Mouse (Mus musculus): Measurements from ENCODE around the gene Myzap. TPM values are rescaled to one million over a fixed set of nuclear protein-coding genes. Genes with fewer than 3 reads are reported as not detected.

Gene Myzap
- polyA plus RNA-seq, 1 experiment from 2014 or later, result 6.7 TPM

DNA sequence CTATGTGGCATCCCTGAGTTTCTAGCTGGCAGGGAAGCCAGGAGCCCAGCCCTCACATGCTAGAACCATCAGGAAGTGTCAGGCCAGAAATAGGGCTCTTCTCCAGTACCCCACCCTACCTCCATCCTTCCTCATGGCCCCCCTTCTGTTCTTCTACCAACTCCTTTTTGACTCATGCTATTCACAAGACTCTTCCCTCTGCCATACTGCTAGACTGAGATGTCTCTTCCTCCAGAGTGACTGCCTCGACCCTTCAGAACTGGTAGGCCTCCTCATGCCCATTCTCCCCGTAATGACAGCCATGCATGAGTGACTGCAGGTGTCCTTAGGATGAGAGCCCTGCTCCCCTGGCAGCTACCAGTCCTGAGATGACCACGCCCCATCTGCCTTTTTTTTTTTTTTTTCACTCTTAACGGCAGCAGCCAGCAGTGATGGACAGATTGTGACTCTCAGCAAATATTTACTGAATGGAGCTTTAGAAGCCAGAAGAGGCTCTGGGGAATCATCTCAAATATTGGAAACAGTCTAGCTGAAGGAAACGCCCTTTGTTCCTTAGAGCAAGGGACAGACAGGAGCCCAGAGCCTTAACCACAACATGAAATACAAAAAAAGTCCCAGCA is 23.7 kb downstream of the Myzap start:
- no peaks in the 10 kb centered on the region for H3K27me3 ChIP-seq
- WGBS, result 37% methylated on average over 5 of the region's 5 CpGs

GRCm38 (mm10) chr9:71567391-71567790 is 24.8 kb downstream of the Myzap start:
- Histone ChIP-seq H3K9ac (no peak overlapping the region), H3K4me3 (no peak overlapping the region), H3K36me3 (no peaks in the 10 kb centered on the region), H3K9me3 (no peaks in the 10 kb centered on the region), H3K27me3 (no peaks in the 10 kb centered on the region), H3K27ac (replicated peaks) (no peak overlapping the region), H3K4me2 (no peak overlapping the region), H3K4me1 (replicated peaks) (peaks cover 12% of the 10 kb centered on the region)
- no peak for ATAC-seq (ENCODE audit: low read depth)
- 73% methylated on average over 3 of the region's 3 CpGs for WGBS

More for the DNA sequence above, 23.7 kb downstream of the Myzap start:
- no peak overlapping the region; the same call in 1 of the 2 replicates for H3K27ac ChIP-seq (replicated peaks)
- no peaks in the 10 kb centered on the region for H3K36me3 ChIP-seq
- H3K4me3 ChIP-seq, result no peak overlapping the region
- ATAC-seq (ENCODE audit: low read depth), result no peak
- no peaks in the 10 kb centered on the region for H3K9me3 ChIP-seq
- H3K4me2 ChIP-seq, result no peak overlapping the region
- H3K9ac ChIP-seq, result no peak overlapping the region
- peaks cover 12% of the 10 kb centered on the region for H3K4me1 ChIP-seq (replicated peaks)

GRCm38 (mm10) chr9:71566763-71567162 is 25.4 kb downstream of the Myzap start:
- Histone ChIP-seq H3K4me1 (replicated peaks) (peaks cover 12% of the 10 kb centered on the region), H3K9me3 (no peaks in the 10 kb centered on the region), H3K27me3 (no peaks in the 10 kb centered on the region), H3K9ac (no peak overlapping the region), H3K36me3 (no peaks in the 10 kb centered on the region), H3K4me2 (no peak overlapping the region), H3K4me3 (no peak overlapping the region), H3K27ac (replicated peaks) (no peak overlapping the region)
- no peak for ATAC-seq (ENCODE audit: low read depth)
- 48% methylated on average over 4 of the region's 4 CpGs for WGBS

DNA sequence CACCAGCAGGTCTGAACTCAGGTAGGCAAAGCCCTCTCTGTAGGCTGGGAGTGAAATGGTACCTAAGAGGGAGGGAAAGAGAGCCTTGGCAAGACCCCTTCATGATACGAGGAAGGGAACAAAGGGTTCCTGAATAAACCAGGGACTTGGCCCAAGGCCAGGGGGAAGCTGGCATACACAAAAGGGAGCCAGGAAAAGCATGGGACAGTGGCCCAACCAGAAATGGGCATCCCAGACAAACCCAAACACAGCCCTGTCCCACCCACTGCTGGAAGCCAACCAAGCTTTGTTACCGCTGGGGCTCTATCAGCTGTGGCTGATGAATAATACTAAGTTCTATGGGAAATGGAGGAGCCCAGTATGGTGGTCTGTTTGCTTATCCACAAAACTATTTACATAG is 34.4 kb downstream of the Myzap start:
- peaks cover 3% of the 10 kb centered on the region; the same call in 1 of the 2 replicates for H3K9me3 ChIP-seq
- ATAC-seq (ENCODE audit: low read depth), result no peak

DNA sequence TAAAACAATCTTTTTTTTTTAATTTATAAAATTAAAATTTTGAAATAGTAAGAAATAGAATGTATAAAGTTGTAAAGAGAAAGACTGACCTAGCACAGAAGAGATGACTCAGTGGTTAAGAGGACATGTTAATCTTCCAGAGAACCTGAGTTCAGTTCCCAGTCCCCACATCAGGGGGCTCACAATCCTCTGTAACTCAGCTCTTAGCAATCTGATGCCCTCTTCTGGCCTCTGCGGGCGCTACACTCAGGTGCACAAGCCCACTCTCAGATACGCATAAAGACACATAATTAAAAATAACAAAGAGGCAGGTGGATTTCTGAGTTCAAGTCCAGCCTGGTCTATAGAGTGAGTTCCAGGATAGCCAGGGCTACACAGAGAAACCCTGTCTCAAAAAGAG is 38.2 kb downstream of the Myzap start:
- H3K9ac ChIP-seq, result no peak overlapping the region
- ATAC-seq (ENCODE audit: low read depth), result no peak
- H3K4me2 ChIP-seq, result no peak overlapping the region
- 97% methylated on average over 3 of the region's 3 CpGs for WGBS
- H3K27ac ChIP-seq (replicated peaks), result no peak overlapping the region
- no peaks in the 10 kb centered on the region for H3K36me3 ChIP-seq
- no peaks in the 10 kb centered on the region for H3K27me3 ChIP-seq
- no peak overlapping the region for H3K4me3 ChIP-seq
- peaks cover 3% of the 10 kb centered on the region; the same call in 1 of the 2 replicates for H3K9me3 ChIP-seq
- H3K4me1 ChIP-seq (replicated peaks), result no peaks in the 10 kb centered on the region

More for the DNA sequence above, 34.4 kb downstream of the Myzap start:
- H3K27me3 ChIP-seq, result no peaks in the 10 kb centered on the region
- H3K4me1 ChIP-seq (replicated peaks), result no peaks in the 10 kb centered on the region
- no peak overlapping the region for H3K9ac ChIP-seq
- no peaks in the 10 kb centered on the region for H3K36me3 ChIP-seq
- no peak overlapping the region for H3K27ac ChIP-seq (replicated peaks)
- 47% methylated on average over 2 of the region's 2 CpGs for WGBS
- H3K4me2 ChIP-seq, result no peak overlapping the region
- no peak overlapping the region for H3K4me3 ChIP-seq

GRCm38 (mm10) chr9:71550176-71550575 is 42.0 kb downstream of the Myzap start:
- H3K9me3 ChIP-seq, result peaks cover 3% of the 10 kb centered on the region; the same call in 1 of the 2 replicates
- no peak for ATAC-seq (ENCODE audit: low read depth)
- H3K27ac ChIP-seq (replicated peaks), result no peak overlapping the region
- no peak overlapping the region for H3K9ac ChIP-seq
- H3K4me1 ChIP-seq (replicated peaks), result no peaks in the 10 kb centered on the region
- H3K4me2 ChIP-seq, result no peak overlapping the region
- H3K36me3 ChIP-seq, result no peaks in the 10 kb centered on the region
- 88% methylated on average over 8 of the region's 8 CpGs for WGBS
- no peak overlapping the region for H3K4me3 ChIP-seq
- H3K27me3 ChIP-seq, result no peaks in the 10 kb centered on the region

GRCm38 (mm10) chr9:71547704-71548275 is 44.4 kb downstream of the Myzap start:
- Histone ChIP-seq H3K27me3 (no peaks in the 10 kb centered on the region), H3K9me3 (no peaks in the 10 kb centered on the region), H3K4me2 (no peak overlapping the region), H3K36me3 (no peaks in the 10 kb centered on the region), H3K9ac (no peak overlapping the region), H3K4me1 (replicated peaks) (peaks cover 5% of the 10 kb centered on the region), H3K27ac (replicated peaks) (no peak overlapping the region), H3K4me3 (no peak overlapping the region)
- ATAC-seq (ENCODE audit: low read depth), result no peak
- 74% methylated on average over 10 of the region's 10 CpGs for WGBS

- no peak overlapping the region for H3K4me2 ChIP-seq
- H3K36me3 ChIP-seq, result no peaks in the 10 kb centered on the region
- H3K9ac ChIP-seq, result no peak overlapping the region
- no peak overlapping the region for H3K27ac ChIP-seq (replicated peaks)
- no peaks in the 10 kb centered on the region for H3K27me3 ChIP-seq
- H3K9me3 ChIP-seq, result no peaks in the 10 kb centered on the region
- 88% methylated on average over 5 of the region's 5 CpGs for WGBS
- H3K4me3 ChIP-seq, result no peak overlapping the region
- H3K4me1 ChIP-seq (replicated peaks), result peaks cover 5% of the 10 kb centered on the region
- no peak for ATAC-seq (ENCODE audit: low read depth)
Observed at GRCm38 (mm10) chr9:71544831-71545230, 47.3 kb downstream of the Myzap start.

- 13% methylated on average over 19 of the region's 19 CpGs for WGBS
- Histone ChIP-seq H3K9me3 (no peaks in the 10 kb centered on the region), H3K27me3 (no peaks in the 10 kb centered on the region), H3K4me2 (no peak overlapping the region), H3K4me1 (replicated peaks) (peaks cover 5% of the 10 kb centered on the region), H3K4me3 (no peak overlapping the region), H3K36me3 (no peaks in the 10 kb centered on the region), H3K9ac (no peak overlapping the region), H3K27ac (replicated peaks) (no peak overlapping the region)
- ATAC-seq (ENCODE audit: low read depth), result peak; percentile 93
Observed at GRCm38 (mm10) chr9:71543443-71544222, 48.5 kb downstream of the Myzap start.

DNA sequence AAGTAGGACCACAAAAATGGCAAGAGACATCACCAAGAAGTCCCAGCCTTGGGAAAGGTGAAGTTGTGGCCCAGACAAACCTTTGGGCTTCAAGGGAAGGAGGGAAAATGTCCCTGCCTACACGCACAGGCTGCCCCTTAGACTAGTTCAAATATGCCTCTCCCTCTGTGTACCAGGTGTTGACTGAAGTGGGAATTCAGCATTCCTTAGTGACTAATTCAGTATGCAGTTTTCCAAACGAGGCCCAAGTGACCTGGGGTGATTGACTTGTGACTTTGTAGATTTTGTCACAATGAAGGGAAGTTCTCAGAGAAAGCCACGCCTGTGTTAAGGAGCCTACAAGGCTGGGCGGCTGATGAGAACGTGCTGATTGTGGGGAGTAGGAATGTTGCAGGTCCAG is 49.9 kb downstream of the Myzap start:
- no peak overlapping the region for H3K9ac ChIP-seq
- 75% methylated on average over 5 of the region's 5 CpGs for WGBS
- no peak overlapping the region for H3K27ac ChIP-seq (replicated peaks)
- no peaks in the 10 kb centered on the region for H3K36me3 ChIP-seq
- ATAC-seq (ENCODE audit: low read depth), result no peak
- H3K4me1 ChIP-seq (replicated peaks), result peaks cover 5% of the 10 kb centered on the region
- no peaks in the 10 kb centered on the region for H3K9me3 ChIP-seq
- no peaks in the 10 kb centered on the region; the same call in 1 of the 2 replicates for H3K27me3 ChIP-seq
- H3K4me3 ChIP-seq, result no peak overlapping the region
- no peak overlapping the region for H3K4me2 ChIP-seq

GRCm38 (mm10) chr9:71540739-71541138 is 51.4 kb downstream of the Myzap start:
- Histone ChIP-seq H3K4me3 (no peak overlapping the region), H3K9ac (no peak overlapping the region), H3K36me3 (no peaks in the 10 kb centered on the region), H3K4me2 (no peak overlapping the region), H3K4me1 (replicated peaks) (peaks cover 5% of the 10 kb centered on the region), H3K27ac (replicated peaks) (no peak overlapping the region), H3K27me3 (no peaks in the 10 kb centered on the region; the same call in 1 of the 2 replicates), H3K9me3 (no peaks in the 10 kb centered on the region)
- no peak for ATAC-seq (ENCODE audit: low read depth)
- WGBS, result 82% methylated on average over 3 of the region's 3 CpGs

DNA sequence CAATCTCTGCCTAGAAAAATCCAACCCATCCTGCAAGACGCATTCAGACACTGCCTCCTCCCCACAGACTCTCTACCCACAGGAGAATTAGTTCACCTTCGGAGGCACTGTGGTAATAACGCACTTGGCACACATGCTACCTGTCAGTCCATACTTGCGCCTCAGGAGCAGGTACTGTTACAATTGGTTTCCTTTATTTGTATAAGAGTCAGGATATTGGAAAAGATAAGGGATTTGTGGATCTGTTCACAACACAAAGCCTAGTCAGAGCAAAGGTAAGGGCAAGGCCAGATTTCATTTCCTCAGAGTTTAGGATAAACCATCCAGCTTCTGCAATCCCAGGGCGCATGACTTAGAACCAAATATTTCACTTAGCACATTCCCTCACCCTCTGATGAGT is 56.4 kb downstream of the Myzap start:
- H3K9me3 ChIP-seq, result no peaks in the 10 kb centered on the region
- H3K27ac ChIP-seq (replicated peaks), result no peak overlapping the region
- H3K27me3 ChIP-seq, result no peaks in the 10 kb centered on the region; the same call in 1 of the 2 replicates
- H3K4me2 ChIP-seq, result no peak overlapping the region
- no peak overlapping the region for H3K4me3 ChIP-seq
- H3K9ac ChIP-seq, result no peak overlapping the region
- H3K36me3 ChIP-seq, result no peaks in the 10 kb centered on the region
- no peak for ATAC-seq (ENCODE audit: low read depth)
- H3K4me1 ChIP-seq (replicated peaks), result no peaks in the 10 kb centered on the region
- 93% methylated on average over 5 of the region's 5 CpGs for WGBS

Data from neural tube, embryonic 13.5 days (tissue).